Mouse (Mus musculus) kidney, postnatal 0 days (tissue): ENCODE results near the gene Pde5a. TPM values are rescaled to one million over a fixed set of nuclear protein-coding genes. Genes with fewer than 3 reads are reported as not detected.
A peak's percentile ranks its signal among the peaks of the same experiment; 100 is the strongest.

Experiments used
- ATAC-seq: fragments of 200-750 bp; cut with Nextera tagmentation; replicated peaks from 2 replicates; pipeline ENCODE4 v1.8.0; 2017; ENCODE audit warnings: low read depth, moderate number of reproducible peaks, moderate TSS enrichment, moderate library complexity; ENCODE audit not compliant: low FRiP score
- DNase-seq: peaks from one replicate; pipeline ENCODE4 v3.0.0-alpha.2; 2016; ENCODE audit warnings: low spot score
- H3K27ac ChIP-seq: fragments of 300-500 bp; sonication (generic); 2 replicates; pipeline ENCODE4 v1.5.1; 2014; ENCODE audit warnings: mild to moderate bottlenecking
- H3K27me3 ChIP-seq: fragments of 300-500 bp; sonication (generic); 2 replicates; pipeline ENCODE4 v1.6.1; 2014; ENCODE audit warnings: low read length, mixed read lengths; ENCODE audit not compliant: insufficient read depth
- H3K36me3 ChIP-seq: fragments of 300-500 bp; sonication (generic); 2 replicates; pipeline ENCODE4 v1.6.1; 2014; ENCODE audit warnings: low read length, mixed read lengths; ENCODE audit not compliant: insufficient read depth
- H3K4me1 ChIP-seq: fragments of 300-500 bp; sonication (generic); replicated peaks from 2 replicates; pipeline ENCODE4 v1.6.1; 2014; ENCODE audit warnings: antibody characterized with exemption, low read length, mixed read lengths; ENCODE audit not compliant: insufficient read depth
- H3K4me2 ChIP-seq: fragments of 300-500 bp; sonication (generic); 2 replicates; pipeline ENCODE4 v1.6.1; 2014; ENCODE audit warnings: mild to moderate bottlenecking, low read length, moderate library complexity, mixed read lengths
- H3K4me3 ChIP-seq: fragments of 300-500 bp; sonication (generic); replicated peaks from 2 replicates; pipeline ENCODE4 v1.5.1; 2014; ENCODE audit warnings: low read depth, low read length
- H3K9ac ChIP-seq: fragments of 300-500 bp; sonication (generic); 2 replicates; pipeline ENCODE4 v1.6.1; 2014; ENCODE audit warnings: low read depth, low read length
- H3K9me3 ChIP-seq: fragments of 300-500 bp; sonication (generic); replicated peaks from 2 replicates; pipeline ENCODE4 v1.6.1; 2016; ENCODE audit warnings: low read length, inconsistent platforms, mixed read lengths
- CTCF ChIP-seq: IDR thresholded peaks from 2 replicates; pipeline ENCODE4 v1.5.1; 2016; ENCODE audit warnings: antibody characterized with exemption, low read depth, mild to moderate bottlenecking, moderate library complexity
- WGBS: fragments of 180-500 bp; shearing (Covaris S2); extraction: QIAGEN DNeasy Blood & Tissue Kit; methylation state at CpG from one replicate; pipeline ENCODE4 v1.1.7; 2014; 5-methylcytosine and 5-hydroxymethylcytosine counted together
- polyA plus RNA-seq: library from polyadenylated mRNA; unstranded; fragments of >200 nt; fragmentation: Nextera tagmentation; extraction: Ambion mirVana; gene quantifications from 2 replicates; pipeline ENCODE4 v1.2.1, GENCODE M21; 2015

The Pde5a gene
- polyA plus RNA-seq, 1 experiment from 2014 or later: 3.7 TPM

- Histone ChIP-seq H3K27ac (no peak overlapping the region), H3K9ac (no peak overlapping the region), H3K36me3 (no peaks in the 10 kb centered on the region), H3K4me1 (no peaks in the 10 kb centered on the region), H3K4me3 (no peak overlapping the region), H3K27me3 (no peaks in the 10 kb centered on the region), H3K4me2 (no peak overlapping the region), H3K9me3 (no peaks in the 10 kb centered on the region)
- 80% methylated on average over 3 of the region's 3 CpGs for WGBS
- no peak for DNase-seq
- ATAC-seq: no peak
- no peak for TF ChIP-seq CTCF
These were observed 15.5 kb downstream of the Pde5a start for GRCm38 (mm10) chr3:122744265-122744664.

GRCm38 (mm10) chr3:122747921-122748700 is 19.4 kb downstream of the Pde5a start:
- Histone ChIP-seq H3K9me3 (no peaks in the 10 kb centered on the region), H3K4me1 (no peaks in the 10 kb centered on the region), H3K27ac (no peak overlapping the region), H3K36me3 (no peaks in the 10 kb centered on the region), H3K4me2 (no peak overlapping the region), H3K9ac (no peak overlapping the region), H3K4me3 (no peak overlapping the region), H3K27me3 (no peaks in the 10 kb centered on the region)
- ATAC-seq (no peak), DNase-seq (no peak)
- 93% methylated on average over 9 of the region's 9 CpGs for WGBS
- TF ChIP-seq CTCF: no peak

GRCm38 (mm10) chr3:122763240-122763761 is 34.6 kb downstream of the Pde5a start:
- no peak for DNase-seq
- no peaks in the 10 kb centered on the region for H3K36me3 ChIP-seq
- no peaks in the 10 kb centered on the region for H3K9me3 ChIP-seq
- TF ChIP-seq CTCF: no peak
- no peaks in the 10 kb centered on the region for H3K27me3 ChIP-seq
- WGBS: 72% methylated on average over 8 of the region's 8 CpGs
- H3K4me1 ChIP-seq: no peaks in the 10 kb centered on the region
- ATAC-seq: no peak
- no peak overlapping the region for H3K4me3 ChIP-seq
- no peak overlapping the region for H3K9ac ChIP-seq
- no peak overlapping the region; the same call in 1 of the 2 replicates for H3K27ac ChIP-seq
- H3K4me2 ChIP-seq: no peak overlapping the region

DNA sequence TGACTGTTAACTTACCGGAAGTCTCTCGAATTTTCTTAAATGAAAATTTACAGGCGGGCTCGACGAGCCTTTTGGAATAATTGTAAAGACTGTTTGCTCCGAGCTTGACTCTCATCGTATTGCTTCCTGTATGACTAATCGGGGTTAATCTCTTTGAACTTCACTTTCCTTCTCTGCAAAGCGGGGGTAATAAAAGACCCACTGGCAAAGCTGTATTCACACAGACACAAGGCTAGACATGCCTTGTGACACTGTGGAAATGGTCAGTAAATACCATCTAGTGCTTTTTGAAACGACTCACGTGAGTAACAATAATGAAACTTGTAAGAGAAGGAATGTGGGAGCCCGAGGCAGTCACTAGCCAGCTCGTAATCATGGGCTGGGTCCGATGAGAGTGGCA is 35.0 kb downstream of the Pde5a start:
- Histone ChIP-seq H3K4me1 (no peaks in the 10 kb centered on the region), H3K36me3 (no peaks in the 10 kb centered on the region), H3K9me3 (no peaks in the 10 kb centered on the region), H3K27me3 (no peaks in the 10 kb centered on the region), H3K4me3 (no peak overlapping the region), H3K4me2 (no peak overlapping the region), H3K9ac (no peak overlapping the region), H3K27ac (no peak overlapping the region; the same call in 1 of the 2 replicates)
- no peak for ATAC-seq
- DNase-seq: peak; percentile 35
- 50% methylated on average over 14 of the region's 14 CpGs for WGBS
- no peak for TF ChIP-seq CTCF

GRCm38 (mm10) chr3:122766930-122767329 is 38.2 kb downstream of the Pde5a start:
- no peaks in the 10 kb centered on the region for H3K27me3 ChIP-seq
- no peaks in the 10 kb centered on the region for H3K9me3 ChIP-seq
- WGBS: 54% methylated on average over 4 of the region's 4 CpGs
- H3K9ac ChIP-seq: no peak overlapping the region
- H3K36me3 ChIP-seq: no peaks in the 10 kb centered on the region
- no peak for ATAC-seq
- TF ChIP-seq CTCF: no peak
- DNase-seq: no peak
- H3K4me2 ChIP-seq: no peak overlapping the region
- H3K4me3 ChIP-seq: no peak overlapping the region
- H3K4me1 ChIP-seq: no peaks in the 10 kb centered on the region
- no peak overlapping the region for H3K27ac ChIP-seq

GRCm38 (mm10) chr3:122767841-122768240 is 39.1 kb downstream of the Pde5a start:
- Histone ChIP-seq H3K36me3 (no peaks in the 10 kb centered on the region), H3K27ac (no peak overlapping the region), H3K4me1 (no peaks in the 10 kb centered on the region), H3K9ac (no peak overlapping the region), H3K9me3 (no peaks in the 10 kb centered on the region), H3K4me3 (no peak overlapping the region), H3K27me3 (no peaks in the 10 kb centered on the region), H3K4me2 (no peak overlapping the region)
- ATAC-seq: no peak
- no peak for DNase-seq
- TF ChIP-seq CTCF: no peak
- WGBS: 80% methylated on average over 5 of the region's 5 CpGs

GRCm38 (mm10) chr3:122781417-122781816 is 52.7 kb downstream of the Pde5a start:
- H3K27me3 ChIP-seq: no peaks in the 10 kb centered on the region
- WGBS: 69% methylated on average over 6 of the region's 6 CpGs
- TF ChIP-seq CTCF: no peak
- H3K4me2 ChIP-seq: no peak overlapping the region
- no peak for ATAC-seq
- 0 out of 2 replicates have a peak, but pooled peaks cover 3% of the 10 kb centered on the region for H3K36me3 ChIP-seq
- H3K4me3 ChIP-seq: no peak overlapping the region
- no peak overlapping the region for H3K9ac ChIP-seq
- DNase-seq: no peak
- H3K4me1 ChIP-seq: no peaks in the 10 kb centered on the region
- no peak overlapping the region for H3K27ac ChIP-seq
- no peaks in the 10 kb centered on the region for H3K9me3 ChIP-seq
